Mouse (Mus musculus) gastrocnemius, postnatal 36 days (tissue): Measurements from ENCODE around the gene Nlrc5. TPM values are rescaled to one million over a fixed set of nuclear protein-coding genes. Genes with fewer than 3 reads are reported as not detected.

Experiments used
- DNase-seq, 2 experiments: peaks; one replicate each; pipeline ENCODE4 v3.0.0; 2022
- intact Hi-C: fragments of 180-260 bp; cut with DNase I; formaldehyde crosslinking; loops from one replicate; pipeline ENCODE4 v1.15.1; 2025
- total RNA-seq, 2 experiments: library from RNA; stranded (reverse); gene quantifications; 2 replicates each; pipeline ENCODE4 v1.2.3; 2021

Nlrc5 gene
- total RNA-seq, 2 experiments from 2014 or later = 0.38 to 0.57 TPM

GRCm38 (mm10) chr8:94516766-94517165 is 82.6 kb downstream of the Nlrc5 start:
- intact Hi-C loops = no loop called here
- no peak for DNase-seq

DNA sequence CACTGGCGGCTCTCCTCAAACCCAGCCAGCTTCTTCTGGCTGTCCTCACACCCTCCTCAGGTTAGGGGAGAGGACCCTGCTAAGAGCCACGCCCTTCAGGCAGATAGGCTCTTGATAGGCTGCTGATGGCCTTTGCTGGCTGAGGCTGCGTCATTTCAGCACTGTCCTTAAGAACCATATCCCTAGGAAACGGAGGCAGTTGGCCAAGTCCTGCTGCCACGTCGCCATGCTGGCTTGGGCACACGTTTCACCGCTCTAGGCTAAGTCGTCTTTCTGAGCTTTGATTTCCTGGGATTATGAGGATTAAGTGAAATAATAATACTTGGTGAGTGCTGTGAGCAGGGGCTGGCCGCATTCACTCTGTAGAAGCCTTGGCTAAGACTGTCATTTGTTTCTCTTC is 84.2 kb downstream of the Nlrc5 start:
- intact Hi-C loops = no loop called here
- DNase-seq = no peak

GRCm38 (mm10) chr8:94519021-94519420 is 84.9 kb downstream of the Nlrc5 start:
- no peak for DNase-seq
- intact Hi-C loops = no loop called here

DNA sequence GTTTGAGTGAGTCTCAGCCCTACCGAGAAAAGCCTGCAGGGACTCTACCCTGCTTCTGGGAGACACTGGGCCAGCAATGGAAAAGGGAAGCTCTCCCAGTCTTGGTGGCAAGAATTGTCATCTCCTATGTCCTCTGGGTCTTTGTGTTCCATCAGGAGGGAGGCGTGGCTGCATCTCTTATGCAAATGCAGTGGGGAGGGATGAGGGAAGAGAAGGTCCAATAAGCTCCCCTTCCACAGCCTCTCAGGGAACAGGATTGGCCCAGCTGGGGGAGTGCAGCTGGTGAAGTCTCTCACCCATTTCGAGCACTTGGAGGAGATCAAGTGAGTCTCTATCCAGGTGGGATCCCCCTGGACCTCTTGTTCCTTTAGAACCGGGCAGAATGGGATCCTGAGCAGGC is 87.3 kb downstream of the Nlrc5 start:
- intact Hi-C loops = loop anchor here (10.0 kb wide), 1 partner anchor 293 kb away; the partner anchor contains the start of gene Ccl17

DNA sequence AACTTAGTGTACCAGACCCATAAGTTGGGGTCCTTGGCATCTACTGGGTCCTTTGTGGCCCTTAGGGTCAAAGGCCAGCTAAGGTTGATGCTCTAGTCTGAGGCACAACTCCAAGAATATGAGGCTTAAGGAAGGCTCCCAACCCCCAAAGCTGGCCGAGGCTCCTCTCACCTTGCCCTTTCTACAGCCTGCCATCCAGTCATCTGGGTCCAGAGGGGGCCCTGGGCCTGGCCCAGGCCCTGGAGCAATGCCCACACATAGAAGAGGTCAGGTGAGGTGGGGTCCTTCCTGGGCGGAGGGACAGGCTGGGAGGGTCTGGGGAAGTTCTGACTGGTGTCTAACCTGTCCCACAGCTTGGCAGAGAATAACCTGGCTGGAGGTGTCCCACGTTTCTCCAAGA is 88.3 kb downstream of the Nlrc5 start:
- no peak for DNase-seq
- intact Hi-C loops = loop anchor here (10.0 kb wide), 1 partner anchor 292 kb away; the partner anchor contains the start of gene Ccl17

More for the DNA sequence above, 87.3 kb downstream of the Nlrc5 start:
- DNase-seq = no peak

GRCm38 (mm10) chr8:94524554-94524953 is 90.4 kb downstream of the Nlrc5 start:
- intact Hi-C loops = loop anchor here (10.0 kb wide), 1 partner anchor 290 kb away; the partner anchor contains the start of gene Ccl17

DNA sequence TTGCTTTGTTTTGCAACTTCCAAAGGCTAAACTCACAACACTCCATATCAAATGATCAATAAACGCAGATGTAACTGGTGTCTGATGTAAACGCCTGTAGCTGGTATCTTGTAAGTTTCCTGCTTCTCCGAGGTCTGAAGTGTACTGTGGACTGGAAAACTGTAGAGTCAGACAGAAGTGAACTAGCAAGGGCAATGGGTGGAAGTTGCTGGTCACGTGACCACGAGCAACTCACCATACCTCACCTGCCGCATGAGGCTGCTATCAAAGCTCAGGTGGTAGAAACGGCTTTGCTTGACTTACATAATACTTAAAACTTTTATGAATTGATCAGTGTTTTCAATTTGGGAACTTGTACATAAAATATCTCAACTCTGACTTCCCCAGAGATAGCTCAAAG is 93.0 kb downstream of the Nlrc5 start:
- intact Hi-C loops = loop anchor here (5.0 to 10.0 kb wide), 2 partner anchors 175 to 288 kb away; partner anchors contain the start of gene Ccl17
- DNase-seq = no peak

More at GRCm38 (mm10) chr8:94524554-94524953, 90.4 kb downstream of the Nlrc5 start:
- no peak for DNase-seq

DNA sequence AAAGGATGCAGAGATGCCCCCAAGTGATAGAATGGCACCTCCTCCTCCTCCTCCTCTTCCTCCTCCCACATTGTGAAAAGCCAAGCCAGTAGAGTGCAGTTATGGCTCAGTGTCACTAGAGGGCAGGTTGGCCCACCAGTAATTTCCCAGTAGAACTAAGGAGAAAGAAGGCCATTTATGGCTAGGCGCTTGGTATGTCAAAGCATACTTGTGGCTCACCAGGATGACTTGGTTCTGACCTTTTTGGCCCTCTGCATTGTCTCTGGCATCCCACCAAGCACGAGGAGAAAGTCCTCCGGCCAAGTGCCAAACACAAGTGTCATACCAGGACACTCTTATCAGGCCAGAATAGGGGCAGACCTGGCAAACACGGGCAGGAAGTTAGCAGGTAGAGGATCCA is 94.1 kb downstream of the Nlrc5 start:
- DNase-seq = peak in 1 of 2 experiments; percentile 33
- intact Hi-C loops = loop anchor here (2.0 to 10.0 kb wide), 3 partner anchors 57 to 287 kb away; partner anchors contain the start of gene Ccl17

GRCm38 (mm10) chr8:94529875-94530274 is 95.7 kb downstream of the Nlrc5 start:
- DNase-seq = no peak

DNA sequence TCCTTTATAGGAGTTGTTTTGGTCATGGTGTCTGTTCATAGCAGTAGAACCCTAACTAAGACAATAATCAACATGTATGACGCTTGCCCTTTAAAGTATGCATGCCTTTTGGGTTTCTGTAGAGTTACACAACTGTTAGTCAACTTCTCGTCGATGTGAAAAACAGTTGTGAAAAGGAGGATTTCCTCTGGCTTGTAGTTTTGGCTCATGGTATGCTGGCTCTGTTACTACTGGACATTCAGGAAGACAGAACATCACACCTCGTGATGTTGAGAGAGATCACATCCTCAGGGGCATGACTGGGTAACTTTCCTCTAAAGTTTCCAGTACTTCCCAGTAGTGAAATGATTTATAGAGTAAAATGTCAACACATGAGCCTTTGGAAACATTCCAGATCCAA is 96.5 kb downstream of the Nlrc5 start:
- intact Hi-C loops = no loop called here
- DNase-seq = no peak

More at GRCm38 (mm10) chr8:94529875-94530274, 95.7 kb downstream of the Nlrc5 start:
- intact Hi-C loops = loop anchor here (2.0 to 10.0 kb wide), 3 partner anchors 55 to 285 kb away; partner anchors contain the start of gene Ccl17

DNA sequence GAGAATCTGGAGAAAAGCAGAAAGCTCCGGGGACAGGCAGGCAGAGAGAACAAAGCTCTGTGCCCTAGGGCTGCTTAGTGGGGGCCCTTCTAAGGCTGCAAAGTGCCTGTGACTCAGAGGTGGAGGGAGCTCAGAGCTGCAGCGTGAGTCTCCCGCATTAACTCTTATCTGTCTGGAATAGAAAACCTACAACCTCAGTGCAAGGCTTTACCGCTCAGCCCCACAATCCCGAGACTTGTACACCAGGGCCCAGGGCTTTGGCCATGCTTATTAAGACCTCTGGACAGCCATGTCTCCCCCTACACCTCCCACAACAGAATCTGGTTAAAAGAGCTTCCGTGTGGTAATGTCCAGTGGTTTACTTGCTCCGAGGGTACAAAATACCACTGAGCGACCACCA is 97.8 kb downstream of the Nlrc5 start:
- intact Hi-C loops = no loop called here

DNA sequence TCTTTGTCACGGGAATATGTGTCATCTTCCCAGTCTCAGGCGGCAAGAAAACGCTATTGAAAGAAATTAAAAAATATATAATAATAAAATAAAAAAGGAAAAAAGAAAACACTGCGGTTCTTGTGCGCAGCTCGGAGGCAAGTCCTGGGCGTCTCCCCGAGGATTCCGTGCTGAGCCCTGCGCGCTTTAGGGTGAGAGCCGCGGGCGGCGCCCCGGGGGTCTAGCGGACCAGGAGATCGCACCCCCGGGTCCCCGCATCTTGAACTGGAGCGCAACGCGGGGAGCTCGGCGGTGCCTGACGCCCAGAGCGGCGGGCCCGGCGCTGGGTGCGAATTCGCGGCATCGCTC is 98.3 kb downstream of the Nlrc5 start:
- peak in 1 of 2 experiments; percentile 38 for DNase-seq
- intact Hi-C loops = no loop called here

More for the DNA sequence above, 97.8 kb downstream of the Nlrc5 start:
- DNase-seq = no peak

- intact Hi-C loops = no loop called here
- peak; percentile 65 to 67 for DNase-seq
Observed at GRCm38 (mm10) chr8:94532873-94533671, 98.9 kb downstream of the Nlrc5 start, which contains the start of gene Cpne2. TSS of gene Cpne2 (plus strand) at chr8:94532990.

DNA sequence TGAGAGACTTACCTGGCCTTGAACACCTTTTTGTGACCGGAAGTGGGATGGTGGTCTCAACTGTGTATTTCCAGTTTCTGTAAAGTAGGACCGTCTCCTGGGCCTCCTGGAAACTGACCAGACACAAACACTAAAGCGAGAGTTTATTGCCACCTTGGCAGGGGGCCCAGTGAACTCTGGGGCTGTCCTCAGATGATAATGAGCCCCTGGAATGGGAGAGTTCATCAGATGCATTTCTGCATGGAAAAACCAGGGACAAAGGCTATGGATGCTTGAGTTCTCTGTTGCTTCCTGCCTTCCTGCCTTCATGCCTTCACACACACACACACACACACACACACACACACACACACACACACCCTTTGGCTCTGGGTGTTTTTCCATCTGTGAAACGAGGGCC is 100.5 kb downstream of the Nlrc5 start:
- no peak for DNase-seq
- intact Hi-C loops = no loop called here

GRCm38 (mm10) chr8:94535631-94536030 is 101.5 kb downstream of the Nlrc5 start:
- intact Hi-C loops = no loop called here

DNA sequence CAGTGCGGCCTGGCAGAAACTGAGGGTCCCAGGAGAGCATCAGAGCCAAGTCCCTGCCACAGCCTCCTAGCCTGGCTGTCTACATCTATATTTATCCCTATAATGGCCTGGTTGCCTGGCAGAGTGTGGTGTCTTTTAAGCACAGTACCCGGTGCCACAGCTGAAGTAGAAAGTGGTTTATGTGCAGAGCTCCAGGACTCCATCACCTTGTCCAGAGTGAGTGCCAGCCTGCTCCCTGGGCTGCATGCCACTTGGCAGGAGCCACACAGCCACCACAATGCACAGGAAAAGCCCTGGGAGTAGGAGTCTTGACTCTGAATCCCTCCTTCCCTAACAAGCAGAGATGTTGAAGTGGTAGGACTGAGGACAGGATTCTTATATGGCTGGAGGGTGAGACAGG is 103.3 kb downstream of the Nlrc5 start:
- no peak for DNase-seq
- intact Hi-C loops = no loop called here

More at GRCm38 (mm10) chr8:94535631-94536030, 101.5 kb downstream of the Nlrc5 start:
- DNase-seq = no peak

DNA sequence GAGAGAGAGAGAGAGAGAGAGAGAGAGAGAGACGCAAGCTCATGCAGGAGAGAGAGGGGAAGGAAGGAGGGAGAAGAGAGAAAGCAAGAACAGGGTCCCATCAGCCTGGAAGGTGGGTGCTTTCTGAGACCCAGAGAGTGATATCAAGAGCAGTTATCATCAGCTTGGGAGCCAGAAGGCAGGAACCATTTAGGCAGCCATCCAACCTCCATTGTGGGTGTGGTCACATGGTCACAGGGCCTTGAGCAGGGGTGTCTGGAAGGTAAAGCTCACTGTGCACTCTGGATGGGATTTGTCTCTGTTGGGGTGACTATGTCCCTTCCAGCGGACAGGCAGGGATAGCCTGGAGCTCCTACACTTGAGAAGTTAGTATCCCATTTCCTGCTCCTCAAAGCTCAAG is 105.9 kb downstream of the Nlrc5 start:
- intact Hi-C loops = no loop called here
- no peak for DNase-seq

DNA sequence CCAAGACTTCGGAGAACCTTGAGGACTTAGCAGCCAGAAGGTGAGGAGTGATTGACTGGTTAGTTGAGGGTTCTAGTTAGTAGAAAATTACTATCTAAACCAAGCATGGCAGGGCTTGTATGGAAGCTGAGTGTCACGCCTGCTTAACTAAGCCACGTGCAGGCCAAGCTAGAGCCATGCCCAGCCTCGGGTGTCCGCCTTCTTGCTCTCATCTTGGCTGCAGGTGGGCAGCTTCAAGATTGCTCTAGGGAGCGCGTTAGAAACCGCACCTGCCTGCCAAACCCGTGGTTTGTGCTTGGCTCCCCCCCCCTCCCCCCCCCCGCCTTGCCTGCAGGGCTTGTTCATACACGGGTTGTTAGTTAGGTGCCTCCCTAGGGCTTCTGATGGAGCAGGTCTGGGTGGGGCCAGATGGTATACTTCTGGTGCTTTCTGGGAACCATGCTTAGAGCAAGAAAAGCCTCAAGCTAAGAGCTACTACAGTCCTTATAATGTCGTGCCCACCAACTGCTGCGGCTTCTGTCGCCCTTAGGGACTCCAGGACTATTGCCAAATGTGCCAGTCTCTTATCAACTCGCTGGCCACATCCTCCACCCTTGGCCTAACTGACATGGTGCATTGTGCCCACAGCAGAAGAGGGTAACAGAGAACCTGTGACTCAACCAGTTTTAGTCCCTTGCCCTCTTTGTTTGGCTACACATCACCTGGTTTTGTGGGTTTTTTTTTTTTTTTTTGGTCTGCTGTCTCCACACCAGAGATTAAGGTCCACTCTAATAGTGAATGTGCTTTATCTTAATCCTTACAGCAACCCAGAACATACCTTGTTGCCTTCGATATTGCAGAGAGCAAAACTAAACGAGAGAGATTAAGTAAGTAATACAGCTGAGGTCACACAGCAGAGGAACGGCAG is 107.0 kb downstream of the Nlrc5 start:
- no peak for DNase-seq
- intact Hi-C loops = no loop called here

DNA sequence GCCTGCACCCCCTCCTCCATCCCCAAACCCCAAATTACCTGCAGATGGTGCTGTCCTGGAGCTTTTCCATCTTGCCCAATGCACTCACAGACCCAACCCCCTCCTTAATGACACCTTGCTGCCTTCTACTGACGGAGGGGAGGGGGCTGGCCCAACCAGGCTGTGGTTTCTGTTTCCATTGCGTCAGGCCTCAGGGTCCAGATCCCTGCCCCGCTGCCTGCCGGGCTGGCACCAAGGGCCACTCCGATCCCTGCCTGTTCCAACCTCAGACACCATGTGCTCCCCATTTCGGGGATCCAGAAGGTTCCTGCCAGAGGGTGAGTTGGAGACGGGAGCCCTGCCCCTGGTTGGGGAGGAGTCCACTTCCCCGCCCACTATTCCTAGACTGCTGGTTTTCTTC is 109.8 kb downstream of the Nlrc5 start:
- intact Hi-C loops = no loop called here

DNA sequence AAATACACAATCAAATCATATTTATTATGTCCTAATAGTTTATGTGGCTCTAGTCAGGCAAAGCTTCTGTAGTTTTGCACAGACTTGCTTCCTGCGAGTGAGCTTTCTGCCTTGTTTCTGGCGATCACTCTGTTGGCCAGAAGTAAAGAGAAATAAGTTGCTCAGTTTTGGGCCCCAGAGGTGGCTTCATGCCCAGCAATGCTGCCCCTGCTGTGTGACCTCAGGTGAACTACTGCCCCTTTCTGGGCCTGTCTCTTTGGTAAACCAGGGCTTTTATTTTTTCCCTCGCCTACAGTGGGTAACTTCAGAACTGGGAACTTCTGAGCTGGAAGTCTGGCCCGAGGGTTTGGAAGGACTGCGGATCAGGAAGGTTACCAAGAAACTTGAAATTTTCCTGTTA is 114.9 kb downstream of the Nlrc5 start:
- DNase-seq = no peak
- intact Hi-C loops = no loop called here

More for the DNA sequence above, 109.8 kb downstream of the Nlrc5 start:
- DNase-seq = no peak

DNA sequence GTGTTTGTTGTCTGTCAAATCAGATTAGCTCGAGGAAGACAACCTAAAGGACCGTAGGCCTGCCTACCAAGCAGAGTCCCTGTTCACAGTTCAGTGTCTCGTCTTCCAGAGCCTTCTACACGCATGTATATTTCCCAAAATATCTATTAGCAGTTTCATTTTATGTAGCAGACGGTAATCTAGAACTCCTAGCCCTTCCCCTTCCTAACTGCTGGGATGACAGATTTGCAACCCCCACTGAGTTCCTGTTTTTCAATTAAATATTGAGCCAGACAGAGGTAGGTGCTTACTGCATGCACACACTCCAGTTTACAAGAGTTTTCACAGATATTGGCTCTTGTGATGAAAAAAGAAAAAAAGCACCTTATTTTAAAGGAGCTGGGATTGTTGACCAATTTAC is 115.3 kb downstream of the Nlrc5 start:
- intact Hi-C loops = no loop called here

More for the DNA sequence above, 115.3 kb downstream of the Nlrc5 start:
- DNase-seq = no peak
